Mouse (Mus musculus): ENCODE results near the gene Gucy2d. TPM values are rescaled to one million over a fixed set of nuclear protein-coding genes. Genes with fewer than 3 reads are reported as not detected.

Gene Gucy2d
- polyA plus RNA-seq, 1 experiment from 2014 or later: not detected

- H3K4me2 ChIP-seq: peak overlapping the region; percentile 30; the same call in 1 of the 2 replicates
- H3K36me3 ChIP-seq: no peaks in the 10 kb centered on the region
- H3K4me3 ChIP-seq: no peak overlapping the region
- H3K9ac ChIP-seq: no peak overlapping the region
- ATAC-seq (ENCODE audit: insufficient number of reproducible peaks, insufficient read depth, low FRiP score, low TSS enrichment, low read depth): no peak
- WGBS: 72% methylated on average over 8 of the region's 8 CpGs
- H3K9me3 ChIP-seq: no peaks in the 10 kb centered on the region
- H3K27ac ChIP-seq: peak overlapping the region; percentile 81
- H3K27me3 ChIP-seq: no peaks in the 10 kb centered on the region
- peaks cover 32% of the 10 kb centered on the region for H3K4me1 ChIP-seq
These were observed 83.0 kb downstream of the Gucy2d start for GRCm38 (mm10) chr7:98523070-98523812.

GRCm38 (mm10) chr7:98523813-98524361 is 83.7 kb downstream of the Gucy2d start:
- H3K4me1 ChIP-seq: peaks cover 32% of the 10 kb centered on the region
- H3K27me3 ChIP-seq: no peaks in the 10 kb centered on the region
- H3K4me2 ChIP-seq: peak overlapping the region; percentile 30
- H3K9me3 ChIP-seq: no peaks in the 10 kb centered on the region
- H3K36me3 ChIP-seq: no peaks in the 10 kb centered on the region
- 5% methylated on average over 7 of the region's 7 CpGs for WGBS
- no peak overlapping the region for H3K9ac ChIP-seq
- H3K4me3 ChIP-seq: no peak overlapping the region
- peak overlapping the region; percentile 81 for H3K27ac ChIP-seq
- ATAC-seq (ENCODE audit: insufficient number of reproducible peaks, insufficient read depth, low FRiP score, low TSS enrichment, low read depth): peak; percentile 48; the same call in 1 of the 2 replicates

GRCm38 (mm10) chr7:98524401-98524800 is 84.2 kb downstream of the Gucy2d start:
- peak overlapping the region; percentile 81 for H3K27ac ChIP-seq

GRCm38 (mm10) chr7:98524869-98525699 is 84.9 kb downstream of the Gucy2d start:
- H3K27ac ChIP-seq: no peak overlapping the region

More at GRCm38 (mm10) chr7:98524401-98524800, 84.2 kb downstream of the Gucy2d start:
- H3K9ac ChIP-seq: no peak overlapping the region
- H3K9me3 ChIP-seq: no peaks in the 10 kb centered on the region
- H3K36me3 ChIP-seq: no peaks in the 10 kb centered on the region
- H3K4me1 ChIP-seq: peaks cover 32% of the 10 kb centered on the region
- 24% methylated on average over 6 of the region's 6 CpGs for WGBS
- no peak for ATAC-seq (ENCODE audit: insufficient number of reproducible peaks, insufficient read depth, low FRiP score, low TSS enrichment, low read depth)
- no peaks in the 10 kb centered on the region for H3K27me3 ChIP-seq
- peak overlapping the region; percentile 30 for H3K4me2 ChIP-seq
- H3K4me3 ChIP-seq: no peak overlapping the region

More at GRCm38 (mm10) chr7:98524869-98525699, 84.9 kb downstream of the Gucy2d start:
- H3K4me1 ChIP-seq: peaks cover 32% of the 10 kb centered on the region
- WGBS: 76% methylated on average over 6 of the region's 6 CpGs
- no peak overlapping the region for H3K9ac ChIP-seq
- H3K27me3 ChIP-seq: no peaks in the 10 kb centered on the region
- H3K9me3 ChIP-seq: no peaks in the 10 kb centered on the region
- H3K4me2 ChIP-seq: no peak overlapping the region
- H3K4me3 ChIP-seq: no peak overlapping the region
- H3K36me3 ChIP-seq: no peaks in the 10 kb centered on the region
- no peak for ATAC-seq (ENCODE audit: insufficient number of reproducible peaks, insufficient read depth, low FRiP score, low TSS enrichment, low read depth)

Other genes with a start within 250 kb of the Gucy2d start
- not detected in 2 replicates for gene B3gnt6, start 240.9 kb upstream of the Gucy2d start, polyA plus RNA-seq (2015; fragmentation: Nextera tagmentation; extraction: Ambion mirVana)
- gene Acer3, start 119.2 kb upstream of the Gucy2d start, polyA plus RNA-seq (2015; fragmentation: Nextera tagmentation; extraction: Ambion mirVana): 31.8 and 32.9 TPM in 2 replicates
- 17.2 and 19.2 TPM in 2 replicates for gene Tsku, start 79.1 kb upstream of the Gucy2d start, polyA plus RNA-seq (2015; fragmentation: Nextera tagmentation; extraction: Ambion mirVana)
- gene Lrrc32, start 48.9 kb downstream of the Gucy2d start, polyA plus RNA-seq (2015; fragmentation: Nextera tagmentation; extraction: Ambion mirVana): 3.9 and 4.0 TPM in 2 replicates
- 31.0 and 34.7 TPM in 2 replicates for gene Emsy, start 216.4 kb downstream of the Gucy2d start, polyA plus RNA-seq (2015; fragmentation: Nextera tagmentation; extraction: Ambion mirVana)

All from embryonic facial prominence, embryonic 13.5 days (tissue).